Mouse (Mus musculus) lung, adult 2 months (tissue): ENCODE results near the gene Amotl2.

ENCODE experiments used
- CTCF ChIP-seq: fragments of 200-500 bp; IDR thresholded peaks from 2 replicates; pipeline ENCODE4 v1.5.1; 2011; ENCODE audit warnings: mild to moderate bottlenecking, low read length, control low read depth; ENCODE audit not compliant: insufficient read depth
- POLR2A ChIP-seq: fragments of 200-500 bp; IDR thresholded peaks from 2 replicates; pipeline ENCODE4 v1.6.1; 2011; ENCODE audit warnings: low read depth, mild to moderate bottlenecking, control low read depth, low read length, borderline replicate concordance; ENCODE audit errors: extremely low read depth

- no peak for TF ChIP-seq CTCF
- TF ChIP-seq POLR2A = no peak
Observed at GRCm38 (mm10) chr9:102723990-102724461, 7.6 kb downstream of the Amotl2 start.
